Comparison of ENCODE assay signal across 8 mouse cellular contexts in genomic region chr16:16303888-16304287, GRCm38 (mm10). TPM values are rescaled to one million over a fixed set of nuclear protein-coding genes. Genes with fewer than 3 reads are reported as not detected.
DNase-seq lines count a peak whose midpoint lies in the region; ATAC-seq and TF ChIP-seq lines count a peak whose summit lies in the region.

No protein-coding gene starts in this region.

- peak overlapping the region; percentile 60 for H3ac ChIP-seq in myocyte (ENCODE audit: control insufficient read depth, insufficient read length)

- peak; percentile 27; the same call in 1 of the 2 replicates for TF ChIP-seq CTCF in heart, postnatal 0 days (IDR thresholded peaks at IDR 0.05; ENCODE audit: low read depth)
- TF ChIP-seq CTCF in thymus, adult 2 months (IDR thresholded peaks at IDR 0.05; ENCODE audit: borderline replicate concordance, control insufficient read depth, extremely low read depth, insufficient read depth, low read length, poor library complexity) = no peak

- no peaks in the 10 kb centered on the region for H3K9me3 ChIP-seq in heart, postnatal 0 days (replicated peaks; ENCODE audit: control insufficient read depth, low read length)
- H3K9me3 ChIP-seq in hindbrain, embryonic 15.5 days = no peaks in the 10 kb centered on the region

- ATAC-seq in heart, postnatal 0 days (ENCODE audit: insufficient read depth, low read depth) = no peak
- ATAC-seq in hindbrain, embryonic 15.5 days (ENCODE audit: low FRiP score, low read depth) = no peak

- no peaks in the 10 kb centered on the region for H3K27me3 ChIP-seq in heart, postnatal 0 days (ENCODE audit: control insufficient read depth, insufficient read depth, low read length)
- H3K27me3 ChIP-seq in hindbrain, embryonic 15.5 days = no peaks in the 10 kb centered on the region
- no peaks in the 10 kb centered on the region for H3K27me3 ChIP-seq in myocyte (ENCODE audit: control insufficient read depth, insufficient read depth, insufficient read length)
- H3K27me3 ChIP-seq in thymus, adult 2 months (ENCODE audit: control insufficient read depth, insufficient read depth, low read length) = no peaks in the 10 kb centered on the region

- no peak for TF ChIP-seq POLR2A in myocyte (IDR thresholded peaks at IDR 0.05; ENCODE audit: insufficient read length, low read depth)
- TF ChIP-seq POLR2A in thymus, adult 2 months (IDR thresholded peaks at IDR 0.05; ENCODE audit: control insufficient read depth, extremely low read depth, insufficient read depth, low read length, poor library complexity) = no peak

- WGBS in heart, postnatal 0 days = 15% methylated on average over 7 of the region's 7 CpGs
- WGBS in hindbrain, embryonic 15.5 days = 21% methylated on average over 7 of the region's 7 CpGs
- 25% methylated on average over 7 of the region's 7 CpGs for WGBS in thymus, adult 2 months

- TF ChIP-seq EP300 in heart, postnatal 0 days (IDR thresholded peaks at IDR 0.05; ENCODE audit: low read depth) = no peak

- peaks cover 12% of the 10 kb centered on the region for H3K4me1 ChIP-seq in heart, postnatal 0 days (ENCODE audit: control insufficient read depth, insufficient read depth)
- H3K4me1 ChIP-seq in hindbrain, embryonic 15.5 days (replicated peaks) = peaks cover 20% of the 10 kb centered on the region
- H3K4me1 ChIP-seq in thymus, adult 2 months (replicated peaks; ENCODE audit: control insufficient read depth, insufficient read depth, low read length) = peaks cover 3% of the 10 kb centered on the region; the same call in 1 of the 2 replicates

- intact Hi-C loops in heart, postnatal 25 days (cut with DNase I) = loop anchor here (2.0 to 10.0 kb wide), 4 partner anchors 55 to 467 kb away; partner anchors contain the start of genes Dnm1l and Mzt2

- H3K4me3 ChIP-seq in heart, postnatal 0 days (ENCODE audit: low read depth, low read length) = peak overlapping the region; percentile 78
- H3K4me3 ChIP-seq in hindbrain, embryonic 15.5 days = peak overlapping the region; percentile 88
- H3K4me3 ChIP-seq in myocyte = peak overlapping the region; percentile 70
- H3K4me3 ChIP-seq in thymus, adult 2 months (ENCODE audit: control insufficient read depth, insufficient read depth, low read length) = no peak overlapping the region

- peak overlapping the region; percentile 94; the same call in 1 of the 2 replicates for H3K27ac ChIP-seq in heart, postnatal 0 days (ENCODE audit: low read depth)
- peak overlapping the region; percentile 93; the same call in 1 of the 2 replicates for H3K27ac ChIP-seq in hindbrain, embryonic 15.5 days (replicated peaks)
- no peak overlapping the region for H3K27ac ChIP-seq in thymus, adult 2 months (ENCODE audit: control insufficient read depth, insufficient read depth, low read length)

- peaks cover 20% of the 10 kb centered on the region for H3K79me2 ChIP-seq in myocyte (ENCODE audit: control insufficient read depth, insufficient read depth)

- peak overlapping the region; percentile 94 for H3K4me2 ChIP-seq in heart, postnatal 0 days (ENCODE audit: low read depth, low read length)
- peak overlapping the region; percentile 86 for H3K4me2 ChIP-seq in hindbrain, embryonic 15.5 days
- peak overlapping the region; percentile 90 for H3K4me2 ChIP-seq in myocyte (ENCODE audit: low read depth)

- H3K36me3 ChIP-seq in heart, postnatal 0 days (replicated peaks; ENCODE audit: control insufficient read depth, insufficient read depth, low read length) = peaks cover 21% of the 10 kb centered on the region
- H3K36me3 ChIP-seq in hindbrain, embryonic 15.5 days = peaks cover 19% of the 10 kb centered on the region
- H3K36me3 ChIP-seq in myocyte (ENCODE audit: control insufficient read depth, insufficient read depth) = peaks cover 22% of the 10 kb centered on the region
- peaks cover 6% of the 10 kb centered on the region for H3K36me3 ChIP-seq in thymus, adult 2 months (ENCODE audit: control insufficient read depth, insufficient read depth, low read length)

- no peak for DNase-seq in heart, postnatal 0 days (ENCODE audit: low spot score)
- no peak for DNase-seq in heart, postnatal 25 days (ENCODE audit: low spot score)
- peak; percentile 40 for DNase-seq in brain, adult 2 months (ENCODE audit: low read depth, low spot score)
- no peak for DNase-seq in layer of hippocampus, adult 8-10 months (ENCODE audit: low spot score in 2 of 2)
- DNase-seq in thymus, adult 2 months = no peak
- DNase-seq in urinary bladder, postnatal 36 days (ENCODE audit: low spot score in 2 of 2) = no peak

- H3K9ac ChIP-seq in heart, postnatal 0 days (replicated peaks; ENCODE audit: low read depth, low read length) = 0 out of 2 replicates have a peak overlapping the region, but pooled peaks have one; percentile 69
- peak overlapping the region; percentile 64 for H3K9ac ChIP-seq in hindbrain, embryonic 15.5 days

TF ChIP-seq in myocyte, 11 proteins besides CTCF, POLR2A, EP300 and RAD21:
- no peak for TF ChIP-seq MYOD1 (IDR thresholded peaks at IDR 0.05; ENCODE audit: control insufficient read depth in 1 of 3, insufficient read length in 2 of 3, low read depth in 2 of 3)
- TF ChIP-seq TCF3 (IDR thresholded peaks at IDR 0.05; ENCODE audit: insufficient read length, low read depth) = no peak
- no peak for TF ChIP-seq MAX (IDR thresholded peaks at IDR 0.05; ENCODE audit: low read depth)
- no peak for TF ChIP-seq MYOG (IDR thresholded peaks at IDR 0.05; ENCODE audit: control insufficient read depth in 1 of 3, insufficient read depth in 1 of 3, insufficient read length in 2 of 3, low read depth in 2 of 3)
- TF ChIP-seq CEBPB (IDR thresholded peaks at IDR 0.05; ENCODE audit: insufficient read depth, poor library complexity, severe bottlenecking) = no peak
- no peak for TF ChIP-seq TCF12 (IDR thresholded peaks at IDR 0.05; ENCODE audit: insufficient read depth, poor library complexity, severe bottlenecking)
- no peak for TF ChIP-seq SRF (IDR thresholded peaks at IDR 0.05; ENCODE audit: control insufficient read depth, insufficient read length, low read depth)
- TF ChIP-seq USF1 (IDR thresholded peaks at IDR 0.05; ENCODE audit: low read depth) = no peak
- TF ChIP-seq POLR2AphosphoS2 (IDR thresholded peaks at IDR 0.05; ENCODE audit: insufficient read length, low read depth) = no peak
- no peak for TF ChIP-seq E2F4 (IDR thresholded peaks at IDR 0.05; ENCODE audit: insufficient read depth)

RNA-seq across cellular contexts. Expression of gene Yars2, which starts 1.1 kb away (rescaled TPM):
- 73.4 and 75.8 TPM in 2 replicates for total RNA-seq in heart, postnatal 0 days (2014; rRNA removed; ENCODE audit: low replicate concordance)
- polyA plus RNA-seq in heart, postnatal 0 days (2015; fragmentation: Nextera tagmentation; extraction: Ambion mirVana) = 30.7 and 31.3 TPM in 2 replicates
- total RNA-seq in heart, postnatal 25 days (2021) = 10 to 100 TPM; 31.0 to 36.4 TPM
- polyA plus RNA-seq in hindbrain, embryonic 15.5 days (2015; fragmentation: Nextera tagmentation; extraction: Ambion mirVana) = 32.4 and 32.5 TPM in 2 replicates
- polyA plus RNA-seq in myocyte (2012; fragmentation: generic; extraction: Trizol) = 18.5 TPM
- total RNA-seq in layer of hippocampus, adult 8-10 months (2022) = 10 to 100 TPM; 21.1 to 24.5 (median 21.3) TPM
- 33.8 and 41.6 TPM in 2 replicates for polyA plus RNA-seq in thymus, adult 2 months (2012; rRNA removed)

RNA-seq across cellular contexts. Expression of gene Dnm1l, which starts 54.9 kb away (rescaled TPM):
- 49.6 and 55.3 TPM in 2 replicates for total RNA-seq in heart, postnatal 0 days (2014; rRNA removed; ENCODE audit: low replicate concordance)
- polyA plus RNA-seq in heart, postnatal 0 days (2015; fragmentation: Nextera tagmentation; extraction: Ambion mirVana) = 64.6 and 66.1 TPM in 2 replicates
- total RNA-seq in heart, postnatal 25 days (2021) = 100 to 1,000 TPM; 103 to 108 TPM
- 104 and 106 TPM in 2 replicates for polyA plus RNA-seq in hindbrain, embryonic 15.5 days (2015; fragmentation: Nextera tagmentation; extraction: Ambion mirVana)
- polyA plus RNA-seq in myocyte (2012; fragmentation: generic; extraction: Trizol) = 19.2 TPM
- total RNA-seq in layer of hippocampus, adult 8-10 months (2022) = 100 to 1,000 TPM; 189 to 210 (median 201) TPM
- polyA plus RNA-seq in thymus, adult 2 months (2012; rRNA removed) = 11.8 and 13.3 TPM in 2 replicates
